Mouse (Mus musculus) heart, adult 2 months (tissue): ENCODE results near the gene Cep41.

Source experiments
- CTCF ChIP-seq: fragments of 200-600 bp; IDR thresholded peaks from 2 replicates; pipeline ENCODE4 v1.8.1; 2022; ENCODE audit warnings: antibody characterized with exemption, mild to moderate bottlenecking, moderate library complexity
- EP300 ChIP-seq: fragments of 200-500 bp; IDR thresholded peaks from 2 replicates; pipeline ENCODE4 v1.6.1; 2011; ENCODE audit warnings: low read depth, low read length, control low read depth; ENCODE audit not compliant: insufficient read depth
- POLR2A ChIP-seq: fragments of 200-500 bp; IDR thresholded peaks from 2 replicates; pipeline ENCODE4 v1.6.1; 2011; ENCODE audit warnings: mild to moderate bottlenecking, low read depth, low read length, control low read depth; ENCODE audit not compliant: insufficient read depth

- no peak for TF ChIP-seq EP300
- no peak for TF ChIP-seq POLR2A
- TF ChIP-seq CTCF: no peak
These were observed 75.5 kb downstream of the Cep41 start for GRCm38 (mm10) chr6:30617959-30618590.
